Mouse (Mus musculus) spleen, adult 2 months (tissue): Measurements from ENCODE around the gene Bmper. TPM values are rescaled to one million over a fixed set of nuclear protein-coding genes. Genes with fewer than 3 reads are reported as not detected.

Experiments
- DNase-seq, 2 experiments: peaks; one replicate each; pipeline versions ENCODE4 v3.0.0 to v3.0.0-alpha.2; 2012 to 2021; ENCODE audit warnings: low spot score in 2 of 2, low read depth in 1 of 2
- H3K27ac ChIP-seq: fragments of 200-500 bp; 2 replicates; pipeline ENCODE4 v1.5.1; 2012; ENCODE audit warnings: low read length, inconsistent platforms; ENCODE audit not compliant: insufficient read depth
- H3K27me3 ChIP-seq: fragments of 200-500 bp; 2 replicates; pipeline ENCODE4 v1.6.1; 2012; ENCODE audit warnings: mild to moderate bottlenecking, moderate library complexity, low read length, inconsistent platforms; ENCODE audit not compliant: control insufficient read depth, insufficient read depth
- H3K36me3 ChIP-seq: fragments of 200-500 bp; 2 replicates; pipeline ENCODE4 v1.6.1; 2012; ENCODE audit warnings: mild to moderate bottlenecking, low read length, inconsistent platforms; ENCODE audit not compliant: control insufficient read depth, insufficient read depth
- H3K4me1 ChIP-seq: fragments of 200-500 bp; 2 replicates; pipeline ENCODE4 v1.6.1; 2011; ENCODE audit warnings: inconsistent platforms; ENCODE audit not compliant: control insufficient read depth, insufficient read depth, insufficient read length
- H3K4me3 ChIP-seq: fragments of 200-500 bp; 2 replicates; pipeline ENCODE4 v1.5.1; 2011; ENCODE audit warnings: mild to moderate bottlenecking, inconsistent platforms; ENCODE audit not compliant: insufficient read depth, insufficient read length; ENCODE audit errors: extremely low read depth
- CTCF ChIP-seq: fragments of 200-500 bp; IDR thresholded peaks from 2 replicates; pipeline ENCODE4 v1.5.1; 2011; ENCODE audit warnings: mild to moderate bottlenecking, inconsistent platforms; ENCODE audit not compliant: insufficient read depth, insufficient read length, insufficient replicate concordance; ENCODE audit errors: extremely low read depth
- POLR2A ChIP-seq: fragments of 200-500 bp; IDR thresholded peaks from 2 replicates; pipeline ENCODE4 v1.6.1; 2011; ENCODE audit warnings: low read depth, low read length, inconsistent platforms
- WGBS: fragments of 180-500 bp; shearing (Covaris S2); methylation state at CpG from one replicate; pipeline ENCODE4 v1.1.7; 2018; 5-methylcytosine and 5-hydroxymethylcytosine counted together
- polyA plus RNA-seq: library from polyadenylated mRNA; depleted of rRNA; stranded (reverse); fragments of >200 nt; gene quantifications from 2 replicates; pipeline ENCODE4 v1.2.3, GENCODE M21; 2012

Bmper gene
- polyA plus RNA-seq, 1 experiment, result 0.44 TPM

DNA sequence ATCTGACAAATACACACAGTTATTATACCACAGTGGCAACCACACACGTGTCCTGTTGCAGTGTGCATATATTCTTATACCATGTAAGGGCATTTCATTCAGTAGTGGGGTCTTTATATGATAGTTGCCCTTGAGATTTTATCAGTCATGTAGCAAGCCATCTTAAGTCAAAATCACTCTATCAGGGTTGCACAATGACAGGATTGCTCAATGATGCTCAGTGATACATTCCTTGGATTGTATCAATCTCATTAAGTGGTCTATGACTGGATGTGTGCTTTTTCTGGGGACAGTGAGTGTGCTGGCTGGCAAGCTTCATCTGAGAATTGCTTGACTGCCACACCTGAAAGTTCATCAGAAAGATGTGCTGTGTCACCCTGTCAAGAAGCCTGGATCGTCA is 135.2 kb downstream of the Bmper start:
- Histone ChIP-seq H3K27me3 (no peaks in the 10 kb centered on the region), H3K4me1 (no peaks in the 10 kb centered on the region), H3K27ac (no peak overlapping the region), H3K36me3 (no peaks in the 10 kb centered on the region), H3K4me3 (no peak overlapping the region)
- WGBS, result 85% methylated on average over 2 of the region's 2 CpGs
- TF ChIP-seq POLR2A, result no peak
- no peak for TF ChIP-seq CTCF
- DNase-seq, result no peak

- TF ChIP-seq POLR2A, result no peak
- no peak for TF ChIP-seq CTCF
- DNase-seq, result no peak
- no peak overlapping the region for H3K4me3 ChIP-seq
Observed at GRCm38 (mm10) chr9:23363139-23363538, 140.3 kb downstream of the Bmper start.

GRCm38 (mm10) chr9:23363540-23363939 is 140.7 kb downstream of the Bmper start:
- no peaks in the 10 kb centered on the region for H3K4me1 ChIP-seq
- H3K27ac ChIP-seq, result no peak overlapping the region
- H3K36me3 ChIP-seq, result no peaks in the 10 kb centered on the region
- 90% methylated on average over 7 of the region's 7 CpGs for WGBS
- TF ChIP-seq CTCF (no peak), POLR2A (no peak)
- no peaks in the 10 kb centered on the region for H3K27me3 ChIP-seq
- no peak for DNase-seq
- H3K4me3 ChIP-seq, result no peak overlapping the region

More at GRCm38 (mm10) chr9:23363139-23363538, 140.3 kb downstream of the Bmper start:
- Histone ChIP-seq H3K4me1 (no peaks in the 10 kb centered on the region), H3K27ac (no peak overlapping the region), H3K36me3 (no peaks in the 10 kb centered on the region), H3K27me3 (no peaks in the 10 kb centered on the region)
- WGBS, result 93% methylated on average over 2 of the region's 2 CpGs

GRCm38 (mm10) chr9:23364047-23364446 is 141.2 kb downstream of the Bmper start:
- no peak overlapping the region for H3K4me3 ChIP-seq
- DNase-seq, result no peak
- H3K4me1 ChIP-seq, result no peaks in the 10 kb centered on the region
- H3K27ac ChIP-seq, result no peak overlapping the region
- TF ChIP-seq CTCF (no peak), POLR2A (no peak)
- WGBS, result 65% methylated on average over 2 of the region's 2 CpGs
- no peaks in the 10 kb centered on the region for H3K36me3 ChIP-seq
- no peaks in the 10 kb centered on the region for H3K27me3 ChIP-seq

- Histone ChIP-seq H3K27me3 (no peaks in the 10 kb centered on the region), H3K4me1 (no peaks in the 10 kb centered on the region), H3K36me3 (no peaks in the 10 kb centered on the region), H3K27ac (no peak overlapping the region), H3K4me3 (no peak overlapping the region)
- no peak for DNase-seq
- TF ChIP-seq POLR2A (no peak), CTCF (no peak)
Observed at GRCm38 (mm10) chr9:23368124-23368523, 145.2 kb downstream of the Bmper start.

GRCm38 (mm10) chr9:23374789-23375460 is 152.0 kb downstream of the Bmper start:
- TF ChIP-seq CTCF (no peak), POLR2A (no peak)

More at GRCm38 (mm10) chr9:23374789-23375460, 152.0 kb downstream of the Bmper start:
- no peaks in the 10 kb centered on the region for H3K36me3 ChIP-seq
- no peaks in the 10 kb centered on the region for H3K4me1 ChIP-seq
- H3K27me3 ChIP-seq, result no peaks in the 10 kb centered on the region
- H3K27ac ChIP-seq, result no peak overlapping the region
- WGBS, result 76% methylated on average over 4 of the region's 4 CpGs
- no peak for DNase-seq
- no peak overlapping the region for H3K4me3 ChIP-seq
